Mouse (Mus musculus) kidney, adult 2 months (tissue): ENCODE results near the gene Mgam.

Source experiments
- CTCF ChIP-seq: fragments of 200-500 bp; conservative IDR thresholded peaks from 2 replicates; pipeline ENCODE4 v1.5.1; 2011; ENCODE audit warnings: low read depth, mild to moderate bottlenecking, control low read depth, low read length, moderate library complexity, mixed read lengths; ENCODE audit not compliant: insufficient read depth, insufficient read length
- POLR2A ChIP-seq: fragments of 200-500 bp; IDR thresholded peaks from one replicate; pipeline ENCODE4 v1.6.1; 2011; ENCODE audit warnings: low read depth, low read length, control low read depth

DNA sequence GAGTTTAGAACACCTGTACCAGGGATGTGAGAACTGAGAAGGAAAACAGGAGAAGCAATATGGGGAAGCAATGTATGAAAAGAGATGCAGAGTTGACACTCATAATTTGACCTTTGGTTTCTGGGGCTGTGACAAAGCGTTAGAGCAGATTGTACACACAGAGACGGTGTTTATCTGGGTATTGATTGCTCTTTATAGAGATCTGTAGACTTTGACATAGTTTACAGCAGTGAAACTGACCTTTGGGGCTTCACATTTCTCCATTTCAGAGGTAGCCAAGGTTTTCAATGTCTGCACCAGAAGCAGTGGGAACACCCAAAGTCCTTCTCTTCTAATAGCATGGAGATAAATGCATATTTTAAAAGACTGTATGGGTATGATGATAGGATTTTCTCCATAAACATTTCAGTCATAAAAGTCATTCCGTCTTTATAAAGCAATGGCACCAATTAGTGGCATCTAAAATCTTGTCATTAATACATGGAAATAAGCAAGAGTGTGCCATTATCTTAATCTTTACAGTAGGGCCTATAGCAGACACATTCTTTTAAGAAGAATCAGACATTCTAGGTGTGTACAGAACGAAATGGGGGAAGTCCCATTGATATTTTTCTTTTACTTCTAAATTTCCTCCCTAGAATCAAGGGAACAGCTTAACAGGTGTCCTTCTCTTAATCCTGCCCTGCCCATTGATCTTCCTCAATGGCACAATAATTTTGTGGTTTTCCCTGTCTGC, 166.6 kb downstream of the Mgam start:
- TF ChIP-seq CTCF (no peak), POLR2A (no peak)
